Mouse (Mus musculus) B cell, adult 2 months (primary cell): Measurements from ENCODE around the gene Dlg2.

Source experiments
- DNase-seq, 2 experiments: peaks; one replicate each; pipeline ENCODE4 v3.0.0; 2022

Dlg2 gene

DNA sequence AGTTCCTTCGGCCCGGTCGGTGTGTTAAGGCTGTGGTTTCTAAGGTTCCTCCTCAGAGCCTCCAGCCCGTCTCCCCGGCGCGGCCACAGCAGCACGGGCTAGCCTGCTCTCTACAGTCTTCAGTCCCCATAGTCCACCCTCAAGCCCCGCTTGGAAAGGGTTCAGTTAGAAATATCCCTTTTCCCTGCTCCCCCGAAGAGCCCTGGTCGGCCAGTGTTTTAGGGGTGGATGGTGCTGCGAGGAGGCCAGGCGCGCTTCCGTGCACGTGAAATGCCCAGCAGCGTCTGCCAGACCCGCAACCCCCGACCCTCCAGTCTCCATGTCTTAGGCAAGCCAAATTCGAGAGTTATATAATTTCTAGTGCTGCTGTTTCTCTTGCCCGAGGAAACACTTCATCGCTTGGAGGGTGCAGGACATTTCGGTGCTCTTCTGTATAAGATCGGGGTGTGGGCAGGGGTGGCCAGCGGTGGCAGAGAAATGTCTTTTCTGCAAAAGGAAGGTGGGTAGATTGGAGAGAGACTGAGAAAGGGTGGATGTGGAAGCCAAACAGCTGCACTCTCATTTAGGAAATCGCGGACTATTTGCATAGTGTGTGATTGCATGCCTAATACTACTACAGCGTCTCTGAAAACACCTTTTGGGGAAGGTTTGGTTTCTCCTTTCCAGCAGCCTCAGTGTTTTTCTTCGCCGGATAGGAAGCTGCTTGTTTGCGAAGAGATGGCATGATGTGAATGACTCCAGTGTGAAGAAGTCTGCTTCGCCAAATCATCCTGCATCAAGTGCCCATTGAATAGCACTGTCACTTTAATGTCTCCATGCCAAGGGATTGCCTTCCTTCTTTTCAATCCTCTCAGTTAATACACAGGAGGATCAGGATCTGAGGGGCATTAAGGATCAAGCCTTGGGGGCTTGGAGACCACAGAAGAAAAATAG, at the start of gene Dlg2:
Gene Dlg2, plus strand, starts transcription at position 360 of the 933 bp plus-strand sequence.
- DNase-seq: peak in 1 of 2 experiments; percentile 25

DNA sequence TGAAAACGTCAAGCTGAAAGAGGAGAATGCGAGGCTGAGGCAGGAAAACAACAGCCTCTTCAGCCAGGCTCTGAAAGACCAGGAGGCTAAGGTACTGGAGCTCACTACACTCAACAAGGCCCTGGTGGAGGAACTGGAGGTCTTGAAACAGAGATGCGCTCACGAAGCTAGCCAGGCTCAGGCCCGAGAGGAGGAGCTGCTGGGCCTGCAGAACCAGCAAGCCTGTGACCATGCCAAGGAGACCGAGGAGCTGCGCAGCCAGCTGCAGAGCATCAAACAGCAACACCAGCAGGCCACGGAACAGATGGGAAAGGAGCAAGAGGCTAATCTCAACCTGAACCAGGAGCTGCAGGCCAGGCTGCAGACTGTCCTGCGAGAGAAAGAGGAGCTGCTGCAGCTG, 49.5 kb upstream of the Dlg2 start:
- DNase-seq: no peak

DNA sequence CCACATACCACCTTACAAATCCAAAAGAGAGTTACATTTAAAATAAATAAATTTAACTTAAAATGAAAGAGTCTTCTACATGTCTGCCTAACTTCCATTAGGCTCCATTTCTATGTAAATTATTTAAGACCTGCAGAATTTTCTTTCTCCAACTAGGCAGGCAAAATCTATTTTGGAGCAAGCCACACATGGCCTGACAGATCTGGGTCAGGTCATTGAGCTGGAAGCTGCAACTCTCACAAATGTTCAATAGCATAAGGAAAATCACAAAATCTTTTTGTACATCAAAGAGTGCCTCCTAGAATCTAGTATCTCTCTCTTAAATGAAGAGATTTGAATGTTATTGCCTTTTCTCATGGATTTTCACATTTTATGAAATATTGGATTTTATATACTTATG, 44.3 kb upstream of the Dlg2 start:
- DNase-seq: no peak

DNA sequence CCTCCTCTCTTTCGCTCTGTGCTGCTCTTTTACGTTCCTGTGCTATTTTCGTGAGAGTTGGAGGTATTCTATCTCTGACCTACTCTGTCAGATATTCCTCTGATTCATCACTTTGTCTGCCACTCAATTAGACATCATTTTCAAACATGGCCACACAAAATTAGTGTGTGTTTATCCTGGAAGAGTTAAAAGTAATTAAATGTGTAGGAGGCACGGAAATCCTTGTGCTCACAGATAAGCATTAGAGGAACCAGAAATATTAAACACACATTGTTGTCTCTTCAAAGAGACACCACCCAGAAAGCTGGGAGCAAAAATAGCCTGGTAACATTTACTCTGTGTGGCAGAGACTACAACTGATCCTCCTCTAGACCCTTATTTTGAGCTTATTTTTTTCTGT, 36.4 kb upstream of the Dlg2 start:
- DNase-seq: no peak

DNA sequence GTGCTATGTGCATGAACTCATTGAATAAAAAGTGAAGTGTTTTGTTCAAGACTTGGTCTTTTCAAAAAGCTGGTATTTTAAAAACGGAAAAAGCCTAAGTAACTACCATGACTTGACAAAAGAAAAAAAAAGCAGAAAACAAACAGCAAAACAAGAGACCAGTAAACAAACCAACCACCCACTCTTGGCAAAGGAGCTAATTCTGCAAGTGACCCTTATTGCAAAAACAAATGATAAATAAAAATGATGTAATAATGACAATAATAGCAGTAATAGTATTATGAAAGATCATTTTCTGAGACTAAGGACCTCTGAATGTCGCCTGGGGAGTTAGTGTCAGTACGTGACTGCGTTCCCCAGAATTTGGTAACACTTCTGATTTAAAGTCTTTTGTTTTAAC, 34.4 kb upstream of the Dlg2 start:
- peak in 1 of 2 experiments; percentile 24 for DNase-seq

DNA sequence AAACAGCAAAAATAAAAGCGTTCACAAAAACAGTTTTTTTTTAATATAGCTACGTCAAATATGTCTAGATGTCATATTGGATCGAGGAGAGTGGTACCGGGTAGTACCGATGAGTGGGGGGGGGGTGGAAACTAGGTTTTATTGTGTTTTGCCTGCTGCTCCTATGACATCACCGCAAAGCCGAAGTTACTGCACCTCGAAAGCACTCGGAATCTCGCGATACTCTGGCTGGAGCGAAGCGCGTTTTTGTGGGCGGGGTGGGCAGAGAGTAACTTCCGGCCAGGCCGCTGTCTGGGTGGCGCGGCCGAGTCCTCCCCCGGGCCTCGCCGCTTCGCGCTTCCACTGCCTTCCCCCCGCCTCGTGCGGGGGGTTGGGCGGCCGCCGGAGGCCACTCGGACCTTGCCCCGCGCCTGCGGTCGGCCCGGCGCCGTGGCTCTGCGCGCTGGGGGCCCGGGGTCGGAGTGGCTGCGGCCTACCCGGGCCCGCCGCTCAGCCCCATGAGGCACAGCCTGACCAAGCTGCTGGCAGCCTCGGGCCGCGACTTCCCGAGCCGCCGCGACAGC, 33.9 kb upstream of the Dlg2 start, which contains the start of gene Crebzf:
Gene Crebzf, plus strand, starts transcription at position 212 of the 563 bp plus-strand sequence.
- DNase-seq: peak; percentile 95

DNA sequence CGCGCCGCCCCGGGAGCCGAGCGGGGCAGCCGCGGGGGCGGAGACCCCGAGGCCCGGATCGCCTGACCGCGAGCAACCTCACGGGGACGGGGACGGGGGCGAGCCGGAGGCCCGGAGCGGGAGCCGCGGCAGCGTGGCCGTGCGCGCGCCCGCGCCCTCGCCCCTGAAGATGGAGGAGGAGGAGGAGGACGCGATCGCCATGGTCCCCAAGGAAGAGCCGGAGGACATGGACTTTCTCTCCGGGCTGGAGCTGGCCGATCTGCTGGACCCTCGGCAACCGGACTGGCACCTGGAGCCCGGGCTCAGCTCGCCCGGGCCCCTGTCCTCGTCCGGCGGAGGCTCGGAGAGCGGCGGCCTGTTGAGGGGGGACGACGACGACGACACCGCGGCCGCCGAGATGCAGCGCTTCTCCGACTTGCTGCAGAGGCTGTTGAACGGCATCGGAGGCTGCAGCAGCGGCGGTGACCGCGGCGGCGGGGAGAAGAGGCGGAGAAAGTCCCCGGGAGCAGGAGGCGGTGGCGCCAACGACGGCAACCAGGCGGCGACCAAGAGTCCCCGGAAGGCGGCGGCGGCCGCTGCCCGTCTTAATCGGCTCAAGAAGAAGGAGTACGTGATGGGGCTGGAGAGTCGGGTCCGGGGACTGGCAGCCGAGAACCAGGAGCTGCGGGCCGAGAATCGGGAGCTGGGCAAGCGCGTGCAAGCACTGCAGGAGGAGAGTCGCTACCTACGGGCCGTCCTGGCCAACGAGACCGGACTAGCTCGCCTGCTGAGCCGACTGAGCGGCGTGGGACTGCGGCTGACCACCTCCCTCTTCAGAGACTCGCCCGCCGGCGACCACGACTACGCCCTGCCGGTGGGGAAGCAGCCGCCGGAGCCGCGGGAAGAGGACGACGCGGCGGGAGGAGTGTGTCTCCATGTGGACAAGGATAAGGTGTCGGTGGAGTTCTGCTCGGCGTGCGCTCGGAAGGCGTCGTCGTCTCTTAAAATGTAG, 33.1 kb upstream of the Dlg2 start:
- peak; percentile 79 to 80 for DNase-seq

DNA sequence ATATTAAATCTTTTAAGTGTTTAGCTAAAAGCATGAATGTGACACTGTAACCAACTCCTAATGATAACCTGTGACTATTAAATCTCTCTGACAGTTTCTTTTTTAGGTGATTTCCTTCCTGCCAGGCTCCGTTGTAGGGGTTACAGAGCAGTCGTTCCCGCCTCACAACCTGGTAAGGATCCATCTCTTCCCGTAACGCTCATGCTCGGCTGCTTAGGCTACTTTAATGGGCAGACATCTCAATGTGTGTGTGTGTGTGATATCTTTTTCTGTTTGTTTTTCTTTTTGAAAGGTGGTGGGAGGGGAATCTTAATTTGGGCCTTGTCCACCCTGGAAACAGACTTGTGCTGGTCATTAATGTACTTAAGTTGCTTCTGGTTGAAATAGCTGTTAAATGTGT, 32.3 kb upstream of the Dlg2 start:
- DNase-seq: no peak

DNA sequence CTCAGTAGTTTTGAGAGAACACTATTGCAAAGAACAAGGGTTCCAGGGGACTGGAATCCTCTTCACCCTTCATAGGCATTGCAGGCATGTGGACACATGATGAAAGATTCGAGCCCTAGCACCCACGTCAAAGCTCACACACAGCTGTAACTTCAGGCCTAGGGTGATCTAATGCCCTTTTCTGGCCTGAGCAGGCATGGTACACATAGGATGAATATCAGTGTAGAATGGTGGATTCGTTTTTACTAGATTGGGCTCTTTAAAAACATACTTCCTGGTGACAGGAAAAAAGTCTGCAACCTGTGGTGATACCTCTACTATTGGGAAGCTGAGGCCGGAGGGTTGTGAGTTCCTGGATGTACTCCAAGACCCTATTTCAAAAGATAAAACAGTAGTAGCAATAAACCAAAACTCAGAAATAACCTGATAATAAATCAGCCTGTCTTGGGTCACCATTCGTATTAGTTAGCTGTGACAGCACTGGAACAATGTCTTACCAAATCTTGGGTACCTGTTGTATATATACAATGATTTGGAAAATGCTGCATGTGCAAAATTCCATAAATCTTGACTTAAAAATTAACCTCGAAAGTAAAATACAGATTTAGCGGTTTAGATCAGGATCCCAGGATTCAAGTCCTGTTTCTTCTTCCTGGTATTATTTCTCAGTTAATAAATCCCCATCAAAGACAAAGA, 20.2 kb upstream of the Dlg2 start:
- DNase-seq: no peak

DNA sequence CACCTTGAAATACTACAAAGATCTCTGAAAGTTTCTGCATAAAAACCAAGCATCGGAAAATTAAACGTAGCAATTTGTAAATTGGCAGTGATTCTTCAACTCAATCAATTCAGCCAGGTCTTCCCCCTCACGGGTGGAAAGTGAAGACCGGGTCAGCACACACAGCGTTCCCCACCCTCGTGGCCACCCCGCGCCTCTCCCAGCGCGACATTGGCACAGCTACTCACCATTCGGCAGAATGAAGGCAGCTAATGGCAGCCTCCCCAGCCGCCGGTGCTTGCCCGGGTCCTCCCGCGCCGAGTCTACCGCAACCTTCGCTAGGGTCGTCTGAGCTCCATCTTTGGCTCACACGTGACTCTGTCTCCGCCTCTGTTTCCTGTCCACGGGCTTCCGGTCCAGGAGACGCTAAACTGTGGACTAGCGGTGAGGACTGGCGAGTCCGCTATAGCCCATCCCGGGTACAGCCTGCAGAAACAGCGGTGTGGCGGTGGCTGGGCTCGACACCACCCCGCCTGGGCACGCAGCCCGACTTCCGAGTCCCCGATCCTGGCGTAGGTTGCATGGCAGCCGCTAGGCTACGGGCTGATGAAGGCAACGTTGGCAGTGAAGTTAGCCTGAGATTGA, 19.5 kb upstream of the Dlg2 start, which contains the start of gene Tmem126a:
Gene Tmem126a, minus strand, starts transcription at position 385 of the 624 bp plus-strand sequence.
- peak; percentile 73 to 78 for DNase-seq

DNA sequence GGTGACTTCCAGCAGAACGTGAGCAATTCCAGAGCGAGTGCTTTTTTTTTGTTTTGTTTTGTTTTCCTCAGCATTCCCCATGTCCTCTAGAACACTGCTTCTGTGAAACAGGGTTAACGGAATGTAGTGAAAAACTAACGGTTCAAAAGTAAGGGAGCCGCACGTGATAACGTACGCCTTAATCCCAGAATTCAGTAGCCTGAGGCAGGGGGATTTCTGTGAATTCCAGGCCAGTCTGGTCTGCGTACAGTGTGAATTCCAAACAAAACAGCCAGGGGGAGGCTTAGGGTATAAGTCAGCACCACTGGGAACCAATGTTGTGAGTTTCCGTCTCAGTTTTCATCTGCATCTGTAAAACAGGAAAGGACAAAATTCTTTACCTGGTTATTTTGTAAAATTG, 19.0 kb upstream of the Dlg2 start:
- no peak for DNase-seq

DNA sequence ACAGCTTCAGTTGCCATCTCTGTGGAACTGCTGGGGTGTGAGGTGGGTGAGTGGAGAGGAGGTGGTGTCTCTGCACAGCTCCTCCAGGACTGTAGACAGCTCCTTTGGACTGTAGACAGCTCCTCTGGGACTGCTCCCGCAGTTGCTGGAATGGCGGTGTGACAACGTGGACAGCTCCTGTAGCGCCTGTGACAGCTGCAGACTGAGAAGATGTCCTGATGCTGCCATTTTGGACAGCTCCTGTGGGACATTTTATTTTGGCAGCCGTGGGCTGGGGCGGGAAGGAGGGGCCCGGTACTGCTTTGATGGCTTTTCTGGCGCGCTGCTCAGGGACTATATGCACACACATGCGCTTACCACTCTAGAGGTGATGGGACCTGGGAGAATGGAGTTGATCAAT, 16.1 kb upstream of the Dlg2 start:
- DNase-seq: no peak

DNA sequence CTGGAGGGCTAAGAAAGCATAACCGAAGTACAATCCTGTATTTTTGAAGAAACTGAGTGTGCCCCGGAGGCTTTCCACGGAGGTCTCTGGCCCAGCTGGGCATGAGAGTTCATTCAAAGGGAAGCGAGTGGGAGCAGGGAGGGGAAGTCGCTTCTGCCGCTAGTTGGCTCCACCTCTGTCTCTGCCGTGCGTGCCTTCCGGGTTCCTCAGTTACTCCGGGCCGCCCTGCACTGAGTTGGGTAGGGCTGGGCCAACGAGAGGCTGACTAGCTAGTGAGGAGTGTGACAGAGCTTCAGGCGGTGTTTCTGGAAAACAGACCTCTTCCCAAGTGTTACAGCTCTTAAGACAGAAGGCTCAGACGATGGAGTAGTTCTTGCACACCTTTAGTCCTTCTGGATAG, 15.5 kb upstream of the Dlg2 start:
- peak; percentile 59 to 61 for DNase-seq

DNA sequence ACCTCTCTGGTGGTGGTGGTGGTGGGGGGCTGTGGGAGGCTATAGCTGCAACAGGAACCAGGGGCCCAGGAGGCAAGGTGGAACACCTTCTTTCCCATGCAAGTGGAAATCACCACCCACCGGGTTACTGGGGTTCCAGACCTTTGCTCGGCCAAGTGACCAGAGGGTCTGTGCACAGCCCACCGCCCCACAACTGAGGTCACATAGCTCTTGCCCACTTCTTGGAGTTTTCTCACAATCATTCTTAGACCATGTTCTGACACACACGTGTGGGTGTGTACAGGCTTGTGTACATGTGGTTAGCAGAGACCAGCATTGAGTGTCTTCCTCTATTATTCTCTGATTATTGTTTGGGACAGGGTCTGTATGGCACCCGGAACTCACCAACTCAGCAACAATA, 15.0 kb upstream of the Dlg2 start:
- DNase-seq: no peak

DNA sequence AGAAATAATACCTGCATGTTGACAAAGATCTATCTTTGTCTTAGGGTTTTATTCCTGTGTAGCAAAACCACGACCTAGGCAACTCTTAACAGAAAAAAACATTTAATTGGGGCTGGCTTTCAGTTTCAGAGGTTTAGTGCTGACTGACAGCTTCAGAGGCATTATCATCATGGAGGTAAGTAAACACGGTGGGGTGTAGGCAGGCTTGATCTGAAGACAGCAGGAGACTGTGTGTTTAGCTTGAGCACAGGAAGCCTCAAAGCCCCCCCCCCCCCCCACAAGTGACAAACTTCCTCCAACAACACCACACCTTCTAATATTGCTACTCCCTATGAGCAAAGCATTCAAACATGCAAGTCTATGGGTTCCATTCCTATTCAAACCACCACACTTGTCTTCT, 3.0 kb upstream of the Dlg2 start:
- no peak for DNase-seq

DNA sequence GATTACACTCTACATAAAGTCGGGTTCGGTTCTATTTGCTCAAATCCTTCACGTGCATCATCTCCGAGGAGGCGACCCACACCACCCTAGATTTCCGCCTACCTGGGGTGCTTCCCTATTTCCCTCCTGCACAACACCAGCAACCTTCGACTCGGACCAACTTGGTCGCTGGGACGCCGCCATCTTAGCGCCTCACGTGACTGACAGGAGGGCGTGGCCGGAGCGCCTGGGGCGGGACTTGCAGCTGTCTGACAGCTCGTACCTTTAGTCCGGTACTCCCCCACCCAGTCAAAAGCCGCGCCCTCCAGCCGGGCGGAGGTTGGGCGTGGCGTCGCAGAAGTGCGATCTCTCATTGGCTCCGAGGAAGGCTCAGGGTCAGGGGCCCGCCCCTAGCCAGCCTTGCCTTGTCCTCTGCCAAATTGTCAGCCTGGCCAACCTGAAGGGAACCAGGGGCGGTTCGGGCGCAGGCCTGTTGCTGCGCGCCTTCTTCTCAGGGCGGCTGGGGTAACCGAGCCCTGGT, 619 bp upstream of the Dlg2 start, which contains the start of gene Tmem126b:
Gene Tmem126b, minus strand, starts transcription at position 209 of the 520 bp plus-strand sequence.
- DNase-seq: peak; percentile 100

DNA sequence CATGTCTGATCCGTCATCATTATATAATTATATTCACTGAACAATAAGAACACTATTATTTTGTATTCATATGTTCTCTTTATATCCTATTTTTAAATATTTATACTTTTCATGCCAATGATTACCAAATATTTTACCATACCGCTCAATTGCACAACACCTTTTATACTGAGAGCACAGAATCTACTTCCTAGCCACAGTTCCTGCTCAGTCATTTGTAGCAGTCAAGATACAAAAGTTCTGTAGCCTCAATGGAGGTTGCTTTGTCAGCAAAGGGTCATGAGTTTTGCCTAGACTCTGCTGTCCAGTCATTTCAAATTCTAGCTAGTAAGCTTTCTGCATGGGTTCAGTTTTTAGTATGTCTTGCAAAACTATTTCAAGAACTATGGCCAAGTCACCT, 6.1 kb downstream of the Dlg2 start:
- DNase-seq: no peak

DNA sequence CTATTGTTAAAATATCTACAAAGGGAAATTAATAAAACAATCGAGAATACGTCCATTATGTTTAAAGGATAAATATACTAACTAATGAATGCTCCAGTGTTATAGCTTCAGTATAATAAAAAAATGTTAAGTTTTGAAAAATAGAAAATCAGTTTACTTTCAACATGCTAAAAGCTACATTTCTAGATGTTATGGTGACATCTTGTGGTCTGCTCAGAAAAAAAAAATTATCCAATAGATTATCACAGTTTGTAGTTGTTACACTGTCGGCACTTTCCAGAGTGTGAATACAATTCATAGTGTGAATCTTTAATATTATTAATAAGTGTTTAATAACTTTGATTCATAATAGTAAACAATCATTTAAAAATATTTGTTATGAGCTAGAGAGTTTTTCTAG, 31.7 kb downstream of the Dlg2 start:
- DNase-seq: no peak

DNA sequence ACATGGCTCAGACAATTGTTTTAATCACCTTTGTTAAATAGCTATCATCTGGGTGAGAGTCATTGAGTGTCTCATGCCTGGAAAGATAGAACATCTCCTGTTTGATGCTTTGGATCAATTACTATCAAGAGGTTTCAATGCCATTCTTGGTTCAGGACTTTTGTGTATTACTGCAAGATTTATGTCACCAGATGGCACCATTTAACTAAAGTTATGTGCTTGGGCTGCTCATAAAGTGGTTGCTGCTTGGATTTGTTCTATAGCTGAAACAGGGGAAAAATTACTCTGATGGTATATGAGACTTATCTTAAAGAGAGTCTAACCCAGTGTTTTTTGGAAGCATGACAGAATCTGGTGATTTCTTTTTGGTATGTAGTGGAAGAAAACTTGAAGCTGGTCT, 35.8 kb downstream of the Dlg2 start:
- DNase-seq: no peak

DNA sequence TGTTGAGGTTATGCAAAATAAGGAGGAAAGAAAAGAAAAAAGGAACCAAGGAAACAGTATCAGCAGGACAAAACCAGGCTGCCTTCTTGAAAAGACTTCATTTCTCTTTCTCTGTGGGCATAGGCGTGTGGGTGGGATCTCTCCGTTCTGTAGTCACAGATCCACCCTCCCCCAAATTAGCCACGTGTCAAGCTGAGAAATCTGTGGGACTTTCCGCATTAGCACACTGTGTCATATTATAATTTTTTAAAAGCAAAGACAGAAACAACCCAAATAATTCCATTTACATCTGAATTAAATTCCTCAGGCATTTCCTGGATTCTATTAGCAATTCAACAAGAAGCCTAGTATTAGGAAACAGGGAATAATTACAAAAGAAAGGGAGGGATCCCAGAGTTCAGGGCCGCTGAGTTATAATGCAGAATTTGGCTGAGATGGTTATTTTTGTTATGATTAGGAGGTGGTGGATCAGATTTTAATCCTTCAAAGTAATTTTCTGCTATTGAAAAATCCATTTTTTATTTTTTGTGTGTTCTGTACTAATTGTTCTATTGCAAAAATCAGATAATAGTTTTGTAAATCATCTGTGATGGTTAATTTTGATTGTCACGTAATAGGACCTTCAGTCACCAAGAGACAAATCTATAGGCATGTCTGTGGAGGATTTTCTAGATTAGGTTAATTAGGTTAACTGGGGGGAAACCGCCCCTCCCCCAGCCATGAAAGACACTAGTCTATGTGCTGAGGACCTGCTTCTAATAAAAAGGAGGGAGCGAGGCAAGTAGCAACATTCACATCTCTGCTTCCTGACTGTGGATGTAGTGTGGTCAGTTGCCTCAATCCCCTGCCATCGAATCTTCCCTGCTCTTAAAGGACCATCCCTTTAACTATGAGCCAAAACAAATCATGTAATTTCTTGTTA, 63.3 kb downstream of the Dlg2 start:
- no peak for DNase-seq
